Mouse (Mus musculus): Measurements from ENCODE around the gene Psmb6. TPM values are rescaled to one million over a fixed set of nuclear protein-coding genes. Genes with fewer than 3 reads are reported as not detected.
"Not testable (repeated sequence)": the region's sequence is repeated elsewhere in the genome, so short reads cannot be mapped to it uniquely, and the experiment has no call there.

Gene Psmb6
- total and polyA plus RNA-seq, 3 experiments = 268 to 295 (median 269) TPM

- not testable (repeated sequence) for DNase-seq
These were observed 45.4 kb downstream of the Psmb6 start for GRCm38 (mm10) chr11:70570614-70571013.

- DNase-seq = no peak
These were observed 46.5 kb downstream of the Psmb6 start for GRCm38 (mm10) chr11:70571641-70572040.

- no peak for DNase-seq
These were observed 47.3 kb downstream of the Psmb6 start for GRCm38 (mm10) chr11:70572348-70572902.

GRCm38 (mm10) chr11:70573872-70574271 lies 48.7 kb downstream of the Psmb6 start:
- no peak for DNase-seq

- no peak for DNase-seq
These were observed 52.0 kb downstream of the Psmb6 start for GRCm38 (mm10) chr11:70577201-70577600.

Other genes starting within 250 kb of the Psmb6 start
- not detected for gene Alox12e, start 202.7 kb upstream of the Psmb6 start, total RNA-seq (2021)
- gene Alox12e, start 202.7 kb upstream of the Psmb6 start, polyA plus RNA-seq (2012; rRNA removed) = 0.06 TPM in 1 of 2 replicates, not detected in the other
- gene Alox15, start 173.3 kb upstream of the Psmb6 start, total RNA-seq (2021) = 1 to 10 TPM; 2.8 to 6.8 TPM
- gene Alox15, start 173.3 kb upstream of the Psmb6 start, polyA plus RNA-seq (2012; rRNA removed) = 1.1 and 2.7 TPM in 2 replicates
- gene Pelp1, start 115.3 kb upstream of the Psmb6 start, total RNA-seq (2021) = 10 to 100 TPM; 15.4 to 22.2 TPM
- 25.0 and 39.1 TPM in 2 replicates for gene Pelp1, start 115.3 kb upstream of the Psmb6 start, polyA plus RNA-seq (2012; rRNA removed)
- 10 to 100 TPM; 27.2 to 27.7 TPM for gene Arrb2, start 92.7 kb upstream of the Psmb6 start, total RNA-seq (2021)
- gene Arrb2, start 92.7 kb upstream of the Psmb6 start, polyA plus RNA-seq (2012; rRNA removed) = 24.2 and 26.9 TPM in 2 replicates
- 10 to 100 TPM; 20.4 to 21.6 TPM for gene Med11, start 73.4 kb upstream of the Psmb6 start, total RNA-seq (2021)
- gene Med11, start 73.4 kb upstream of the Psmb6 start, polyA plus RNA-seq (2012; rRNA removed) = 8.9 TPM in 2 replicates
- gene Zmynd15, start 65.9 kb upstream of the Psmb6 start, total RNA-seq (2021) = 1 to 10 TPM; 1.2 to 1.5 TPM
- 4.6 and 5.3 TPM in 2 replicates for gene Zmynd15, start 65.9 kb upstream of the Psmb6 start, polyA plus RNA-seq (2012; rRNA removed)
- gene Cxcl16, start 65.4 kb upstream of the Psmb6 start, total RNA-seq (2021) = 10 to 100 TPM in 1 of 2 experiments, 1 to 10 TPM in 1; 9.4 to 14.0 TPM
- gene Cxcl16, start 65.4 kb upstream of the Psmb6 start, polyA plus RNA-seq (2012; rRNA removed) = 16.2 and 18.7 TPM in 2 replicates
- 1 to 10 TPM in 1 of 2 experiments, under 1 TPM in 1; 0.52 to 1.5 TPM for gene Tm4sf5, start 20.1 kb upstream of the Psmb6 start, total RNA-seq (2021)
- 0.51 TPM in 1 of 2 replicates, not detected in the other for gene Tm4sf5, start 20.1 kb upstream of the Psmb6 start, polyA plus RNA-seq (2012; rRNA removed)
- under 1 TPM in 1 of 2 experiments, not detected in 1; 0.45 TPM for gene Vmo1, start 10.8 kb upstream of the Psmb6 start, total RNA-seq (2021)
- not detected in 2 replicates for gene Vmo1, start 10.8 kb upstream of the Psmb6 start, polyA plus RNA-seq (2012; rRNA removed)
- under 1 TPM in 1 of 2 experiments, not detected in 1; 0.23 TPM for gene Gltpd2, start 6.2 kb upstream of the Psmb6 start, total RNA-seq (2021)
- 0.22 and 0.31 TPM in 2 replicates for gene Gltpd2, start 6.2 kb upstream of the Psmb6 start, polyA plus RNA-seq (2012; rRNA removed)
- not detected for gene Gm40193, start 7.6 kb downstream of the Psmb6 start, total RNA-seq (2021)
- not detected in 2 replicates for gene Gm40193, start 7.6 kb downstream of the Psmb6 start, polyA plus RNA-seq (2012; rRNA removed)
- gene Pld2, start 14.7 kb downstream of the Psmb6 start, total RNA-seq (2021) = 10 to 100 TPM in 1 of 2 experiments, 1 to 10 TPM in 1; 8.0 to 10.9 TPM
- gene Pld2, start 14.7 kb downstream of the Psmb6 start, polyA plus RNA-seq (2012; rRNA removed) = 12.8 and 18.4 TPM in 2 replicates
- gene Mink1, start 37.5 kb downstream of the Psmb6 start, total RNA-seq (2021) = 10 to 100 TPM; 44.8 to 46.0 TPM
- gene Mink1, start 37.5 kb downstream of the Psmb6 start, polyA plus RNA-seq (2012; rRNA removed) = 59.1 and 62.8 TPM in 2 replicates
- not detected for gene 4930544D05Rik, start 90.5 kb downstream of the Psmb6 start, total RNA-seq (2021)
- not detected in 2 replicates for gene 4930544D05Rik, start 90.5 kb downstream of the Psmb6 start, polyA plus RNA-seq (2012; rRNA removed)
- not detected for gene Chrne, start 93.8 kb downstream of the Psmb6 start, total RNA-seq (2021)
- 0.30 TPM in 1 of 2 replicates, not detected in the other for gene Chrne, start 93.8 kb downstream of the Psmb6 start, polyA plus RNA-seq (2012; rRNA removed)
- under 1 TPM in 1 of 2 experiments, not detected in 1; 0.12 TPM for gene Gp1ba, start 113.8 kb downstream of the Psmb6 start, total RNA-seq (2021)
- 0.03 TPM in 1 of 2 replicates, not detected in the other for gene Gp1ba, start 113.8 kb downstream of the Psmb6 start, polyA plus RNA-seq (2012; rRNA removed)
- gene Rnf167, start 121.9 kb downstream of the Psmb6 start, total RNA-seq (2021) = 100 to 1,000 TPM in 1 of 2 experiments, 10 to 100 TPM in 1; 76.9 to 106 TPM
- 91.4 and 101 TPM in 2 replicates for gene Rnf167, start 121.9 kb downstream of the Psmb6 start, polyA plus RNA-seq (2012; rRNA removed)
- 100 to 1,000 TPM; 124 to 140 TPM for gene Slc25a11, start 122.1 kb downstream of the Psmb6 start, total RNA-seq (2021)
- 118 and 139 TPM in 2 replicates for gene Slc25a11, start 122.1 kb downstream of the Psmb6 start, polyA plus RNA-seq (2012; rRNA removed)
- 100 to 1,000 TPM; 833 to 893 TPM for gene Pfn1, start 129.3 kb downstream of the Psmb6 start, total RNA-seq (2021)
- gene Pfn1, start 129.3 kb downstream of the Psmb6 start, polyA plus RNA-seq (2012; rRNA removed) = 2,948 and 4,143 TPM in 2 replicates
- gene Eno3, start 131.8 kb downstream of the Psmb6 start, total RNA-seq (2021) = 10 to 100 TPM; 18.3 to 67.6 TPM
- 8.0 and 16.9 TPM in 2 replicates for gene Eno3, start 131.8 kb downstream of the Psmb6 start, polyA plus RNA-seq (2012; rRNA removed)
- gene Spag7, start 144.0 kb downstream of the Psmb6 start, total RNA-seq (2021) = 10 to 100 TPM; 83.5 to 85.9 TPM
- 12.3 and 16.0 TPM in 2 replicates for gene Spag7, start 144.0 kb downstream of the Psmb6 start, polyA plus RNA-seq (2012; rRNA removed)
- 10 to 100 TPM; 36.8 to 51.7 TPM for gene Camta2, start 162.7 kb downstream of the Psmb6 start, total RNA-seq (2021)
- 44.8 and 58.4 TPM in 2 replicates for gene Camta2, start 162.7 kb downstream of the Psmb6 start, polyA plus RNA-seq (2012; rRNA removed)
- 10 to 100 TPM in 1 of 2 experiments, 1 to 10 TPM in 1; 8.2 to 15.7 TPM for gene Inca1, start 174.8 kb downstream of the Psmb6 start, total RNA-seq (2021)
- gene Inca1, start 174.8 kb downstream of the Psmb6 start, polyA plus RNA-seq (2012; rRNA removed) = 12.9 and 15.8 TPM in 2 replicates
- gene Kif1c, start 175.2 kb downstream of the Psmb6 start, total RNA-seq (2021) = 100 to 1,000 TPM; 184 to 214 TPM
- 71.5 and 79.5 TPM in 2 replicates for gene Kif1c, start 175.2 kb downstream of the Psmb6 start, polyA plus RNA-seq (2012; rRNA removed)
- 10 to 100 TPM in 1 of 2 experiments, 1 to 10 TPM in 1; 8.0 to 12.6 TPM for gene Zfp3, start 238.8 kb downstream of the Psmb6 start, total RNA-seq (2021)
- gene Zfp3, start 238.8 kb downstream of the Psmb6 start, polyA plus RNA-seq (2012; rRNA removed) = 1.5 and 2.0 TPM in 2 replicates

Measured in adrenal gland, adult 2 months (tissue).